Comparison of ENCODE assay signal across 9 mouse cellular contexts in genomic region chr10:79745411-79745810, GRCm38 (mm10). TPM values are rescaled to one million over a fixed set of nuclear protein-coding genes. Genes with fewer than 3 reads are reported as not detected.
DNase-seq lines count a peak whose midpoint lies in the region; ATAC-seq and TF ChIP-seq lines count a peak whose summit lies in the region.
"Had no signal": no experiment of that assay in that cellular context is flagged by ENCODE, and none has a peak within 500 bp of the region (broad histone marks: within the 10 kb centered on the region; RNA-seq: fewer than 3 reads in every experiment).

No protein-coding gene starts in this region.

- 97% methylated on average over 3 of the region's 3 CpGs for WGBS in heart, adult 2 months
- WGBS in hindbrain, postnatal 0 days: 87% methylated on average over 3 of the region's 3 CpGs
- 89% methylated on average over 3 of the region's 3 CpGs for WGBS in macrophage (ENCODE audit: missing documents)

- H3K27ac ChIP-seq in heart, adult 2 months: no peak overlapping the region
- H3K27ac ChIP-seq in bone marrow macrophage, adult 2 months (ENCODE audit: insufficient read depth, low read depth, low read length): no peak overlapping the region
- H3K27ac ChIP-seq in hindbrain, postnatal 0 days: no peak overlapping the region
- no peak overlapping the region for H3K27ac ChIP-seq in macrophage

- no peak for TF ChIP-seq CTCF in heart, adult 2 months (IDR thresholded peaks at IDR 0.05)
- no peak for TF ChIP-seq CTCF in bone marrow macrophage, adult 2 months (IDR thresholded peaks at IDR 0.05; ENCODE audit: low read depth, low read length)
- TF ChIP-seq CTCF in hindbrain, postnatal 0 days (IDR thresholded peaks at IDR 0.05; ENCODE audit: low read depth): no peak

- peaks cover 6% of the 10 kb centered on the region for H3K4me1 ChIP-seq in heart, adult 2 months (ENCODE audit: control insufficient read depth, insufficient read depth, low read length)
- peaks cover 12% of the 10 kb centered on the region for H3K4me1 ChIP-seq in bone marrow macrophage, adult 2 months (ENCODE audit: control insufficient read depth, insufficient read depth, low read length)
- H3K4me1 ChIP-seq in hindbrain, postnatal 0 days (ENCODE audit: insufficient read depth, low read length): peaks cover 3% of the 10 kb centered on the region; the same call in 1 of the 2 replicates

- no peak for ATAC-seq in hindbrain, postnatal 0 days

- no peaks in the 10 kb centered on the region for H3K36me3 ChIP-seq in heart, adult 2 months (ENCODE audit: control insufficient read depth, insufficient read depth, low read length)
- peaks cover 16% of the 10 kb centered on the region for H3K36me3 ChIP-seq in hindbrain, postnatal 0 days (ENCODE audit: insufficient read depth, low read length)
- peaks cover 27% of the 10 kb centered on the region; the same call in 1 of the 2 replicates for H3K36me3 ChIP-seq in macrophage (ENCODE audit: inconsistent target)

- no peak for TF ChIP-seq EP300 in heart, adult 2 months (IDR thresholded peaks at IDR 0.05; ENCODE audit: insufficient read depth, low read depth, low read length)

- DNase-seq in heart, adult 2 months: no peak
- no peak for DNase-seq in heart, postnatal 4 days
- DNase-seq in hindbrain, postnatal 0 days (ENCODE audit: low spot score): no peak
- DNase-seq in layer of hippocampus, postnatal 14 days (ENCODE audit: low spot score in 2 of 2): no peak
- DNase-seq in gastrocnemius, postnatal 10 days: no peak
- DNase-seq in thymus, postnatal 14 days: no peak

- H3K27me3 ChIP-seq in heart, adult 2 months (ENCODE audit: control insufficient read depth, insufficient read depth, low read length): no peaks in the 10 kb centered on the region
- no peaks in the 10 kb centered on the region for H3K27me3 ChIP-seq in hindbrain, postnatal 0 days (ENCODE audit: insufficient read depth, low read length)

- intact Hi-C loops in heart, adult 2 months (cut with DNase I): no loop called here

- H3K4me2 ChIP-seq in hindbrain, postnatal 0 days (ENCODE audit: low read depth, low read length): peak overlapping the region; percentile 77

- no peaks in the 10 kb centered on the region for H3K9me3 ChIP-seq in hindbrain, postnatal 0 days (ENCODE audit: low read length)

- no peak for TF ChIP-seq POLR2A in heart, adult 2 months (IDR thresholded peaks at IDR 0.05; ENCODE audit: insufficient read depth, low read depth, low read length)
- no peak for TF ChIP-seq POLR2A in bone marrow macrophage, adult 2 months (IDR thresholded peaks at IDR 0.05; ENCODE audit: borderline replicate concordance, low read depth, low read length)

- H3K4me3 ChIP-seq in heart, adult 2 months: peak overlapping the region; percentile 90; the same call in 1 of the 2 replicates
- H3K4me3 ChIP-seq in bone marrow macrophage, adult 2 months (ENCODE audit: insufficient read depth, low read length): peak overlapping the region; percentile 90
- no peak overlapping the region for H3K4me3 ChIP-seq in hindbrain, postnatal 0 days (ENCODE audit: low read length)
- peak overlapping the region; percentile 71; the same call in 1 of the 2 replicates for H3K4me3 ChIP-seq in macrophage (ENCODE audit: inconsistent target)

- H3K9ac ChIP-seq in heart, adult 2 months (ENCODE audit: low read depth, low read length): no peak overlapping the region
- H3K9ac ChIP-seq in hindbrain, postnatal 0 days (replicated peaks; ENCODE audit: low read length): 0 out of 2 replicates have a peak overlapping the region, but pooled peaks have one; percentile 10

- H3K79me2 ChIP-seq in heart, adult 2 months (replicated peaks; ENCODE audit: control insufficient read depth, insufficient read depth, low read length): no peaks in the 10 kb centered on the region
- H3K79me2 ChIP-seq in macrophage (ENCODE audit: inconsistent target): peaks cover 7% of the 10 kb centered on the region; the same call in 1 of the 2 replicates

RNA-seq across cellular contexts. Expression of gene Polrmt, which starts 1.0 kb away (rescaled TPM):
- total RNA-seq in heart, adult 2 months (2021): 10 to 100 TPM; 42.2 to 44.7 TPM
- polyA plus RNA-seq in heart, adult 2 months (2012; rRNA removed): 47.0 and 52.3 TPM in 2 replicates
- 10 to 100 TPM; 35.4 to 39.6 TPM for total RNA-seq in heart, postnatal 4 days (2021)
- 18.8 and 19.8 TPM in 2 replicates for polyA plus RNA-seq in bone marrow macrophage, adult 2 months (2012; ENCODE audit: insufficient read depth, insufficient read length, missing spikeins)
- total RNA-seq in hindbrain, postnatal 0 days (2014; rRNA removed): 30.4 and 36.5 TPM in 2 replicates
- polyA plus RNA-seq in hindbrain, postnatal 0 days (2015; fragmentation: Nextera tagmentation; extraction: Ambion mirVana): 29.7 and 32.6 TPM in 2 replicates
- 10 to 100 TPM in 24 of 26 experiments, 1 to 10 TPM in 2; 7.6 to 61.8 (median 24.3) TPM for total RNA-seq in macrophage (2018; cell fraction: chromatin; rRNA removed)
- 10 to 100 TPM in 20 of 26 experiments, 1 to 10 TPM in 6; 4.1 to 21.5 (median 14.2) TPM for total RNA-seq in macrophage (2018; cell fraction: cytosol; rRNA removed)
- 10 to 100 TPM in 20 of 26 experiments, 1 to 10 TPM in 6; 5.7 to 50.2 (median 22.8) TPM for total RNA-seq in macrophage (2018; cell fraction: nucleus; rRNA removed)
- 11.4 to 13.9 TPM (median 11.7 TPM) in 3 replicates for polyA plus RNA-seq in macrophage (2018)
- 10 to 100 TPM; 45.3 to 49.0 TPM for total RNA-seq in layer of hippocampus, postnatal 14 days (2021)
- 10 to 100 TPM; 20.8 to 24.6 TPM for total RNA-seq in gastrocnemius, postnatal 10 days (2021)

RNA-seq across cellular contexts. Expression of gene Fgf22, which starts 9.5 kb away (rescaled TPM):
- not detected for total RNA-seq in heart, adult 2 months (2021)
- not detected in 2 replicates for polyA plus RNA-seq in heart, adult 2 months (2012; rRNA removed)
- total RNA-seq in heart, postnatal 4 days (2021): not detected
- polyA plus RNA-seq in bone marrow macrophage, adult 2 months (2012; ENCODE audit: insufficient read depth, insufficient read length, missing spikeins): not detected in 2 replicates
- total RNA-seq in hindbrain, postnatal 0 days (2014; rRNA removed): 1.3 and 2.2 TPM in 2 replicates
- 3.8 and 5.1 TPM in 2 replicates for polyA plus RNA-seq in hindbrain, postnatal 0 days (2015; fragmentation: Nextera tagmentation; extraction: Ambion mirVana)
- total RNA-seq in macrophage (2018; cell fraction: chromatin; rRNA removed): not detected
- not detected for total RNA-seq in macrophage (2018; cell fraction: cytosol; rRNA removed)
- not detected for total RNA-seq in macrophage (2018; cell fraction: nucleus; rRNA removed)
- not detected in 3 replicates for polyA plus RNA-seq in macrophage (2018)
- 1 to 10 TPM in 1 of 2 experiments, under 1 TPM in 1; 0.88 to 1.7 TPM for total RNA-seq in layer of hippocampus, postnatal 14 days (2021)
- not detected for total RNA-seq in gastrocnemius, postnatal 10 days (2021)
- polyA plus RNA-seq: gonadal fat pad, adult 2 months had no signal

RNA-seq across cellular contexts. Expression of gene Rnf126, which starts 21.3 kb away (rescaled TPM):
- total RNA-seq in heart, adult 2 months (2021): 10 to 100 TPM; 22.9 to 23.6 TPM
- 41.4 and 48.0 TPM in 2 replicates for polyA plus RNA-seq in heart, adult 2 months (2012; rRNA removed)
- 10 to 100 TPM; 40.3 to 45.9 TPM for total RNA-seq in heart, postnatal 4 days (2021)
- 23.3 and 27.6 TPM in 2 replicates for polyA plus RNA-seq in bone marrow macrophage, adult 2 months (2012; ENCODE audit: insufficient read depth, insufficient read length, missing spikeins)
- 112 and 120 TPM in 2 replicates for total RNA-seq in hindbrain, postnatal 0 days (2014; rRNA removed)
- polyA plus RNA-seq in hindbrain, postnatal 0 days (2015; fragmentation: Nextera tagmentation; extraction: Ambion mirVana): 108 and 119 TPM in 2 replicates
- total RNA-seq in macrophage (2018; cell fraction: chromatin; rRNA removed): 10 to 100 TPM in 25 of 26 experiments, 1 to 10 TPM in 1; 9.5 to 76.9 (median 33.4) TPM
- 10 to 100 TPM; 17.6 to 33.5 (median 25.7) TPM for total RNA-seq in macrophage (2018; cell fraction: cytosol; rRNA removed)
- 10 to 100 TPM in 25 of 26 experiments, 1 to 10 TPM in 1; 9.1 to 65.2 (median 30.7) TPM for total RNA-seq in macrophage (2018; cell fraction: nucleus; rRNA removed)
- 20.1 to 34.6 TPM (median 21.2 TPM) in 3 replicates for polyA plus RNA-seq in macrophage (2018)
- 10 to 100 TPM; 86.1 to 90.5 TPM for total RNA-seq in layer of hippocampus, postnatal 14 days (2021)
- total RNA-seq in gastrocnemius, postnatal 10 days (2021): 10 to 100 TPM; 35.2 to 36.1 TPM

RNA-seq across cellular contexts. Expression of gene Hcn2, which starts 29.0 kb away (rescaled TPM):
- 10 to 100 TPM; 17.0 to 17.5 TPM for total RNA-seq in heart, adult 2 months (2021)
- polyA plus RNA-seq in heart, adult 2 months (2012; rRNA removed): 23.8 and 33.5 TPM in 2 replicates
- 1 to 10 TPM; 7.6 to 9.5 TPM for total RNA-seq in heart, postnatal 4 days (2021)
- polyA plus RNA-seq in bone marrow macrophage, adult 2 months (2012; ENCODE audit: insufficient read depth, insufficient read length, missing spikeins): 0.86 and 1.3 TPM in 2 replicates
- 92.6 and 101 TPM in 2 replicates for total RNA-seq in hindbrain, postnatal 0 days (2014; rRNA removed)
- 5.5 and 6.6 TPM in 2 replicates for polyA plus RNA-seq in hindbrain, postnatal 0 days (2015; fragmentation: Nextera tagmentation; extraction: Ambion mirVana)
- total RNA-seq in macrophage (2018; cell fraction: chromatin; rRNA removed): under 1 TPM in 11 of 26 experiments, not detected in 15; 0.18 to 0.49 (median 0.38) TPM
- total RNA-seq in macrophage (2018; cell fraction: cytosol; rRNA removed): 1 to 10 TPM in 8 of 26 experiments, under 1 TPM in 18; 0.48 to 1.7 (median 0.87) TPM
- 1 to 10 TPM in 8 of 26 experiments, under 1 TPM in 15, not detected in 3; 0.22 to 1.7 (median 0.56) TPM for total RNA-seq in macrophage (2018; cell fraction: nucleus; rRNA removed)
- polyA plus RNA-seq in macrophage (2018): 0.30 to 1.6 TPM (median 0.40 TPM) in 3 replicates
- total RNA-seq in layer of hippocampus, postnatal 14 days (2021): 10 to 100 TPM; 89.2 to 96.6 TPM
- total RNA-seq in gastrocnemius, postnatal 10 days (2021): under 1 TPM; 0.86 to 0.96 TPM

RNA-seq across cellular contexts. Expression of gene Fstl3, which starts 31.7 kb away (rescaled TPM):
- total RNA-seq in heart, adult 2 months (2021): 1 to 10 TPM; 3.8 to 4.7 TPM
- polyA plus RNA-seq in heart, adult 2 months (2012; rRNA removed): 9.7 and 11.9 TPM in 2 replicates
- total RNA-seq in heart, postnatal 4 days (2021): 10 to 100 TPM; 10.3 TPM
- 1.0 and 1.1 TPM in 2 replicates for polyA plus RNA-seq in bone marrow macrophage, adult 2 months (2012; ENCODE audit: insufficient read depth, insufficient read length, missing spikeins)
- 2.6 and 3.3 TPM in 2 replicates for total RNA-seq in hindbrain, postnatal 0 days (2014; rRNA removed)
- polyA plus RNA-seq in hindbrain, postnatal 0 days (2015; fragmentation: Nextera tagmentation; extraction: Ambion mirVana): 3.1 and 3.2 TPM in 2 replicates
- total RNA-seq in macrophage (2018; cell fraction: chromatin; rRNA removed): under 1 TPM in 4 of 26 experiments, not detected in 22; 0.39 to 0.65 (median 0.53) TPM
- under 1 TPM; 0.19 to 0.94 (median 0.37) TPM for total RNA-seq in macrophage (2018; cell fraction: cytosol; rRNA removed)
- under 1 TPM in 9 of 26 experiments, not detected in 17; 0.30 to 0.61 (median 0.42) TPM for total RNA-seq in macrophage (2018; cell fraction: nucleus; rRNA removed)
- 0.12 to 0.67 TPM (median 0.47 TPM) in 3 replicates for polyA plus RNA-seq in macrophage (2018)
- total RNA-seq in layer of hippocampus, postnatal 14 days (2021): 1 to 10 TPM; 1.2 to 2.4 TPM
- total RNA-seq in gastrocnemius, postnatal 10 days (2021): 1 to 10 TPM; 1.1 to 1.6 TPM
